Mouse (Mus musculus) adrenal gland, adult 8-10 months (tissue): ENCODE measurements at regions not wholly inside any gene's neighbourhood (a gene's known extent, or its start where the extent isn't known, plus 50 kb on each side); places are given as distances from the start of the nearest gene placed in this dataset.
A peak's percentile ranks its signal among the peaks of the same experiment; 100 is the strongest.
"Not testable (repeated sequence)": the region's sequence is repeated elsewhere in the genome, so short reads cannot be mapped to it uniquely, and the experiment has no call there.

ENCODE experiments used
- DNase-seq: peaks from one replicate; pipeline ENCODE4 v3.0.0; 2022

- DNase-seq: no peak
Measured at GRCm38 (mm10) chr6:4149663-4150062, 62.9 kb upstream of the Bet1 start.

GRCm38 (mm10) chr6:4158293-4158692 is 71.5 kb upstream of the Bet1 start:
- no peak for DNase-seq

- DNase-seq: no peak
Measured at GRCm38 (mm10) chr6:4163733-4164132, 77.0 kb upstream of the Bet1 start.

- no peak for DNase-seq
Measured at GRCm38 (mm10) chr6:4167112-4167511, 80.3 kb upstream of the Bet1 start.

GRCm38 (mm10) chr6:4167757-4168156 is 81.0 kb upstream of the Bet1 start:
- no peak for DNase-seq

- no peak for DNase-seq
Measured at GRCm38 (mm10) chr6:4171561-4171960, 84.8 kb upstream of the Bet1 start.

- DNase-seq: no peak
Measured at GRCm38 (mm10) chr6:4187683-4188082, 100.9 kb upstream of the Bet1 start.

GRCm38 (mm10) chr6:4190976-4191375 is 104.2 kb upstream of the Bet1 start:
- not testable (repeated sequence) for DNase-seq

GRCm38 (mm10) chr6:4193286-4193685 is 106.5 kb upstream of the Bet1 start:
- no peak for DNase-seq

GRCm38 (mm10) chr6:4201176-4201575 is 114.4 kb upstream of the Bet1 start:
- no peak for DNase-seq

- DNase-seq: no peak
Measured at GRCm38 (mm10) chr6:4205681-4206080, 118.9 kb upstream of the Bet1 start.

GRCm38 (mm10) chr6:4245265-4246112 is 158.7 kb upstream of the Bet1 start:
- no peak for DNase-seq

GRCm38 (mm10) chr6:4246113-4246419 is 159.3 kb upstream of the Bet1 start:
- no peak for DNase-seq

- DNase-seq: no peak
Measured at GRCm38 (mm10) chr6:4276607-4277006, 189.8 kb upstream of the Bet1 start.

GRCm38 (mm10) chr6:4277245-4277890 is 190.6 kb upstream of the Bet1 start:
- no peak for DNase-seq

GRCm38 (mm10) chr6:4291380-4291779 is 204.6 kb upstream of the Bet1 start:
- DNase-seq: no peak

- not testable (repeated sequence) for DNase-seq
Measured at GRCm38 (mm10) chr6:4303410-4303809, 201.2 kb upstream of the Col1a2 start.

GRCm38 (mm10) chr6:4349953-4350352 is 154.7 kb upstream of the Col1a2 start:
- peak; percentile 53 for DNase-seq

GRCm38 (mm10) chr6:4362220-4362619 is 142.4 kb upstream of the Col1a2 start:
- no peak for DNase-seq

- no peak for DNase-seq
Measured at GRCm38 (mm10) chr6:4375465-4376037, 129.1 kb upstream of the Col1a2 start.

- no peak for DNase-seq
Measured at GRCm38 (mm10) chr6:4396808-4397207, 107.8 kb upstream of the Col1a2 start.

GRCm38 (mm10) chr6:4397695-4398598 is 106.7 kb upstream of the Col1a2 start:
- DNase-seq: no peak

GRCm38 (mm10) chr6:4398599-4398980 is 106.0 kb upstream of the Col1a2 start:
- no peak for DNase-seq
